Mouse (Mus musculus): ENCODE results near the gene Rundc3b. TPM values are rescaled to one million over a fixed set of nuclear protein-coding genes. Genes with fewer than 3 reads are reported as not detected.
A peak's percentile ranks its signal among the peaks of the same experiment; 100 is the strongest.

The Rundc3b gene
- polyA plus RNA-seq, 1 experiment from 2014 or later: 34.4 TPM

GRCm38 (mm10) chr5:8571118-8571517, 51.6 kb downstream of the Rundc3b start:
- Histone ChIP-seq H3K4me1 (replicated peaks) (no peaks in the 10 kb centered on the region), H3K4me3 (no peak overlapping the region), H3K9ac (no peak overlapping the region), H3K9me3 (no peaks in the 10 kb centered on the region), H3K27me3 (no peaks in the 10 kb centered on the region), H3K36me3 (no peaks in the 10 kb centered on the region), H3K27ac (no peak overlapping the region), H3K4me2 (no peak overlapping the region)
- no peak for ATAC-seq (ENCODE audit: low FRiP score)
- WGBS: 15% methylated on average over 3 of the region's 3 CpGs

- WGBS: 61% methylated on average over 3 of the region's 3 CpGs
- Histone ChIP-seq H3K4me1 (replicated peaks) (no peaks in the 10 kb centered on the region), H3K9me3 (no peaks in the 10 kb centered on the region), H3K4me3 (no peak overlapping the region), H3K4me2 (no peak overlapping the region), H3K27me3 (no peaks in the 10 kb centered on the region), H3K36me3 (no peaks in the 10 kb centered on the region), H3K27ac (no peak overlapping the region), H3K9ac (no peak overlapping the region)
- ATAC-seq (ENCODE audit: low FRiP score): no peak
Observed at GRCm38 (mm10) chr5:8566867-8567266, 55.9 kb downstream of the Rundc3b start.

GRCm38 (mm10) chr5:8544512-8544911, 78.2 kb downstream of the Rundc3b start:
- H3K27ac ChIP-seq: no peak overlapping the region
- no peak for ATAC-seq (ENCODE audit: low FRiP score)
- H3K36me3 ChIP-seq: peaks cover 14% of the 10 kb centered on the region
- H3K4me1 ChIP-seq (replicated peaks): no peaks in the 10 kb centered on the region
- 36% methylated on average over 2 of the region's 5 CpGs for WGBS
- no peaks in the 10 kb centered on the region for H3K9me3 ChIP-seq
- no peaks in the 10 kb centered on the region for H3K27me3 ChIP-seq
- H3K9ac ChIP-seq: no peak overlapping the region
- H3K4me3 ChIP-seq: no peak overlapping the region
- H3K4me2 ChIP-seq: no peak overlapping the region

- H3K9ac ChIP-seq: no peak overlapping the region
- H3K4me3 ChIP-seq: no peak overlapping the region
- 26% methylated on average over 3 of the region's 3 CpGs for whole genome bisulfite sequencing
- no peaks in the 10 kb centered on the region for H3K4me1 ChIP-seq (replicated peaks)
- peaks cover 7% of the 10 kb centered on the region for H3K36me3 ChIP-seq
- no peak for ATAC-seq (ENCODE audit: low FRiP score)
- no peaks in the 10 kb centered on the region for H3K27me3 ChIP-seq
- H3K4me2 ChIP-seq: no peak overlapping the region
- H3K27ac ChIP-seq: no peak overlapping the region
- no peaks in the 10 kb centered on the region for H3K9me3 ChIP-seq
Observed at GRCm38 (mm10) chr5:8542631-8543207, 80.0 kb downstream of the Rundc3b start.

- no peak for ATAC-seq (ENCODE audit: low FRiP score)
- Histone ChIP-seq H3K9ac (no peak overlapping the region), H3K4me2 (no peak overlapping the region), H3K4me1 (replicated peaks) (no peaks in the 10 kb centered on the region), H3K27ac (no peak overlapping the region), H3K4me3 (no peak overlapping the region), H3K36me3 (peaks cover 7% of the 10 kb centered on the region), H3K27me3 (no peaks in the 10 kb centered on the region), H3K9me3 (no peaks in the 10 kb centered on the region)
- WGBS: 76% methylated on average over 7 of the region's 7 CpGs
Observed at GRCm38 (mm10) chr5:8541120-8542117, 81.3 kb downstream of the Rundc3b start.

- 45% methylated on average over 3 of the region's 3 CpGs for WGBS
- no peak overlapping the region for H3K4me2 ChIP-seq
- H3K27me3 ChIP-seq: no peaks in the 10 kb centered on the region
- no peak overlapping the region for H3K9ac ChIP-seq
- H3K4me1 ChIP-seq (replicated peaks): no peaks in the 10 kb centered on the region
- peaks cover 14% of the 10 kb centered on the region for H3K36me3 ChIP-seq
- no peak overlapping the region for H3K27ac ChIP-seq
- ATAC-seq (ENCODE audit: low FRiP score): no peak
- H3K4me3 ChIP-seq: no peak overlapping the region
- no peaks in the 10 kb centered on the region for H3K9me3 ChIP-seq
Observed at GRCm38 (mm10) chr5:8519006-8519405, 103.7 kb downstream of the Rundc3b start.

GRCm38 (mm10) chr5:8491778-8492177, 131.0 kb downstream of the Rundc3b start:
- H3K9me3 ChIP-seq: no peaks in the 10 kb centered on the region
- 0 out of 2 replicates have a peak, but pooled peaks cover 3% of the 10 kb centered on the region for H3K4me1 ChIP-seq (replicated peaks)
- no peak overlapping the region for H3K27ac ChIP-seq
- H3K27me3 ChIP-seq: no peaks in the 10 kb centered on the region
- H3K9ac ChIP-seq: no peak overlapping the region
- H3K4me3 ChIP-seq: no peak overlapping the region
- H3K4me2 ChIP-seq: no peak overlapping the region
- WGBS: 84% methylated on average over 4 of the region's 4 CpGs
- H3K36me3 ChIP-seq: peaks cover 5% of the 10 kb centered on the region; the same call in 1 of the 2 replicates
- no peak for ATAC-seq (ENCODE audit: low FRiP score)

- Histone ChIP-seq H3K4me2 (no peak overlapping the region), H3K4me3 (no peak overlapping the region), H3K27ac (no peak overlapping the region), H3K36me3 (peaks cover 4% of the 10 kb centered on the region; the same call in 1 of the 2 replicates), H3K9me3 (no peaks in the 10 kb centered on the region), H3K9ac (no peak overlapping the region), H3K4me1 (replicated peaks) (0 out of 2 replicates have a peak, but pooled peaks cover 3% of the 10 kb centered on the region), H3K27me3 (no peaks in the 10 kb centered on the region)
- WGBS: 43% methylated on average over 6 of the region's 6 CpGs
- ATAC-seq (ENCODE audit: low FRiP score): peak; percentile 66
Observed at GRCm38 (mm10) chr5:8489471-8490110, 133.2 kb downstream of the Rundc3b start.

GRCm38 (mm10) chr5:8488701-8489297, 134.0 kb downstream of the Rundc3b start:
- ATAC-seq (ENCODE audit: low FRiP score): no peak
- H3K36me3 ChIP-seq: no peaks in the 10 kb centered on the region
- no peaks in the 10 kb centered on the region for H3K9me3 ChIP-seq
- H3K4me3 ChIP-seq: no peak overlapping the region
- no peak overlapping the region for H3K4me2 ChIP-seq
- no peak overlapping the region for H3K27ac ChIP-seq
- no peaks in the 10 kb centered on the region for H3K27me3 ChIP-seq
- WGBS: 11% methylated on average over 2 of the region's 2 CpGs
- no peak overlapping the region; the same call in 1 of the 2 replicates for H3K9ac ChIP-seq
- H3K4me1 ChIP-seq (replicated peaks): 0 out of 2 replicates have a peak, but pooled peaks cover 3% of the 10 kb centered on the region

- Histone ChIP-seq H3K4me1 (replicated peaks) (0 out of 2 replicates have a peak, but pooled peaks cover 3% of the 10 kb centered on the region), H3K4me2 (no peak overlapping the region), H3K36me3 (no peaks in the 10 kb centered on the region), H3K9ac (no peak overlapping the region; the same call in 1 of the 2 replicates), H3K27ac (no peak overlapping the region), H3K27me3 (no peaks in the 10 kb centered on the region), H3K4me3 (no peak overlapping the region), H3K9me3 (no peaks in the 10 kb centered on the region)
- 38% methylated on average over 4 of the region's 4 CpGs for WGBS
- peak; percentile 52 for ATAC-seq (ENCODE audit: low FRiP score)
Observed at GRCm38 (mm10) chr5:8487989-8488700, 134.6 kb downstream of the Rundc3b start.

GRCm38 (mm10) chr5:8456561-8456960, 166.2 kb downstream of the Rundc3b start:
- Histone ChIP-seq H3K4me2 (no peak overlapping the region), H3K36me3 (peaks cover 20% of the 10 kb centered on the region), H3K9ac (no peak overlapping the region), H3K4me3 (no peak overlapping the region), H3K27ac (no peak overlapping the region), H3K27me3 (no peaks in the 10 kb centered on the region), H3K4me1 (replicated peaks) (no peaks in the 10 kb centered on the region), H3K9me3 (no peaks in the 10 kb centered on the region)
- 94% methylated on average over 5 of the region's 5 CpGs for WGBS
- no peak for ATAC-seq (ENCODE audit: low FRiP score)

Measured in hindbrain, embryonic 13.5 days (tissue).